Mouse (Mus musculus): ENCODE data around the gene Fbxw18. TPM values are rescaled to one million over a fixed set of nuclear protein-coding genes. Genes with fewer than 3 reads are reported as not detected.
"Not testable (repeated sequence)": the region's sequence is repeated elsewhere in the genome, so short reads cannot be mapped to it uniquely, and the experiment has no call there.

Fbxw18 gene
- 0.30 TPM in 1 of 2 replicates, not detected in the other for polyA plus RNA-seq (2015; fragmentation: Nextera tagmentation; extraction: Ambion mirVana)

- not testable (repeated sequence) for H3K36me3 ChIP-seq (ENCODE audit: control insufficient read depth, insufficient read depth, low read length); ATAC-seq; H3K27me3 ChIP-seq (replicated peaks; ENCODE audit: control insufficient read depth, insufficient read depth, low read length); H3K4me3 ChIP-seq (ENCODE audit: low read length); H3K9ac ChIP-seq (ENCODE audit: low read depth, low read length); H3K9me3 ChIP-seq (ENCODE audit: control insufficient read depth, low read length); H3K4me1 ChIP-seq (ENCODE audit: control insufficient read depth, insufficient read depth, low read depth, low read length); H3K4me2 ChIP-seq (ENCODE audit: low read length); H3K27ac ChIP-seq (ENCODE audit: low read depth, low read length)
- WGBS, result 83% methylated on average over 4 of the region's 4 CpGs
Observed at GRCm38 (mm10) chr9:109702600-109702999, at the start of gene Fbxw18. Fbxw18 (minus strand) TSS chr9:109702700.

- 83% methylated on average over 3 of the region's 3 CpGs for WGBS
- not testable (repeated sequence) for H3K27ac ChIP-seq (ENCODE audit: low read depth, low read length); H3K9me3 ChIP-seq (ENCODE audit: control insufficient read depth, low read length); H3K4me2 ChIP-seq (ENCODE audit: low read length); H3K4me3 ChIP-seq (ENCODE audit: low read length); H3K36me3 ChIP-seq (ENCODE audit: control insufficient read depth, insufficient read depth, low read length); H3K4me1 ChIP-seq (ENCODE audit: control insufficient read depth, insufficient read depth, low read depth, low read length); H3K9ac ChIP-seq (ENCODE audit: low read depth, low read length); ATAC-seq; H3K27me3 ChIP-seq (replicated peaks; ENCODE audit: control insufficient read depth, insufficient read depth, low read length)
Observed at GRCm38 (mm10) chr9:109745989-109746388, 43.5 kb upstream of the Fbxw18 start, which contains the start of gene Fbxw26. Fbxw26 (minus strand) TSS chr9:109746089.

- Histone ChIP-seq H3K4me3 (ENCODE audit: low read length) (no peak overlapping the region), H3K4me1 (ENCODE audit: control insufficient read depth, insufficient read depth, low read depth, low read length) (no peaks in the 10 kb centered on the region), H3K4me2 (ENCODE audit: low read length) (no peak overlapping the region), H3K27ac (ENCODE audit: low read depth, low read length) (no peak overlapping the region), H3K9me3 (ENCODE audit: control insufficient read depth, low read length) (no peaks in the 10 kb centered on the region), H3K36me3 (ENCODE audit: control insufficient read depth, insufficient read depth, low read length) (no peaks in the 10 kb centered on the region), H3K9ac (ENCODE audit: low read depth, low read length) (no peak overlapping the region), H3K27me3 (replicated peaks; ENCODE audit: control insufficient read depth, insufficient read depth, low read length) (no peaks in the 10 kb centered on the region)
- WGBS, result 4% methylated on average over 1 of the region's 1 CpGs
- ATAC-seq, result no peak
Observed at GRCm38 (mm10) chr9:109685299-109685698, 17.2 kb downstream of the Fbxw18 start.

DNA sequence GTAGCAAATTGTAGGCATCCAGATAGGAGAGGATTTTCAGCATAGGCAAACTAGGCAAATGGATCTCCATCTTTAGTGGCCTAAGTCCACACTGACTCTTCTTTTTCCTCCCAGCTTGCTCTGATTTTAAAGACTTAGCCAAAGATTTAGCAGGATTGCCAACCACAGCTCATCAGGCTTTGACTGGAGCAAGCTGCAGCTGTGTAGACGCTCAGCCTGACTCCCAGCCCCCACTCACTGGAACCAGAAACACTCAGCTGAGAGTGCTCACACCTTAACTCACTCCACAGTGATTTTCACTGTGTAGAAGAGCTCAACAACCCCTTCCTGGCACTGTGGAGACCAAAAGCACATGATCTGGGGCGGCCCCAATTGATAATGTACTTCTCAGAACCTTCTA lies 37.9 kb downstream of the Fbxw18 start, which contains the start of gene Fbxw25:
Gene Fbxw25 (minus strand): TSS at position 101 of the 400 bp plus-strand sequence.
- H3K4me3 ChIP-seq (ENCODE audit: low read length); H3K9ac ChIP-seq (ENCODE audit: low read depth, low read length); H3K27me3 ChIP-seq (replicated peaks; ENCODE audit: control insufficient read depth, insufficient read depth, low read length); H3K27ac ChIP-seq (ENCODE audit: low read depth, low read length); H3K9me3 ChIP-seq (ENCODE audit: control insufficient read depth, low read length); H3K4me2 ChIP-seq (ENCODE audit: low read length); H3K4me1 ChIP-seq (ENCODE audit: control insufficient read depth, insufficient read depth, low read depth, low read length); H3K36me3 ChIP-seq (ENCODE audit: control insufficient read depth, insufficient read depth, low read length); ATAC-seq: not testable (repeated sequence)
- WGBS, result 74% methylated on average over 2 of the region's 2 CpGs

Other genes with a start within 250 kb of the Fbxw18 start
- not detected in 2 replicates for gene Fbxw19, start 206.8 kb downstream of the Fbxw18 start, polyA plus RNA-seq (2015; fragmentation: Nextera tagmentation; extraction: Ambion mirVana)
- not detected in 2 replicates for gene Fbxw15, start 134.4 kb downstream of the Fbxw18 start, polyA plus RNA-seq (2015; fragmentation: Nextera tagmentation; extraction: Ambion mirVana)
- not detected in 2 replicates for gene Fbxw24, start 76.6 kb downstream of the Fbxw18 start, polyA plus RNA-seq (2015; fragmentation: Nextera tagmentation; extraction: Ambion mirVana)
- gene Fbxw25, start 38.0 kb downstream of the Fbxw18 start, polyA plus RNA-seq (2015; fragmentation: Nextera tagmentation; extraction: Ambion mirVana), result not detected in 2 replicates
- not detected in 2 replicates for gene Fbxw26, start 43.4 kb upstream of the Fbxw18 start, polyA plus RNA-seq (2015; fragmentation: Nextera tagmentation; extraction: Ambion mirVana)
- gene Fbxw27, start 88.0 kb upstream of the Fbxw18 start, polyA plus RNA-seq (2015; fragmentation: Nextera tagmentation; extraction: Ambion mirVana), result 0.26 TPM in 1 of 2 replicates, not detected in the other
- gene Spink8, start 109.6 kb upstream of the Fbxw18 start, polyA plus RNA-seq (2015; fragmentation: Nextera tagmentation; extraction: Ambion mirVana), result not detected in 2 replicates
- gene Nme6, start 130.0 kb upstream of the Fbxw18 start, polyA plus RNA-seq (2015; fragmentation: Nextera tagmentation; extraction: Ambion mirVana), result 69.4 and 77.5 TPM in 2 replicates
- gene Camp, start 146.9 kb upstream of the Fbxw18 start, polyA plus RNA-seq (2015; fragmentation: Nextera tagmentation; extraction: Ambion mirVana), result 0.44 and 0.64 TPM in 2 replicates
- gene Cdc25a, start 172.9 kb upstream of the Fbxw18 start, polyA plus RNA-seq (2015; fragmentation: Nextera tagmentation; extraction: Ambion mirVana), result 9.1 and 11.0 TPM in 2 replicates
- 206 and 219 TPM in 2 replicates for gene Map4, start 228.8 kb upstream of the Fbxw18 start, polyA plus RNA-seq (2015; fragmentation: Nextera tagmentation; extraction: Ambion mirVana)

Data from hindbrain, embryonic 16.5 days (tissue).